Comparison of ENCODE assay signal across 31 mouse cellular contexts in the genomic region with DNA sequence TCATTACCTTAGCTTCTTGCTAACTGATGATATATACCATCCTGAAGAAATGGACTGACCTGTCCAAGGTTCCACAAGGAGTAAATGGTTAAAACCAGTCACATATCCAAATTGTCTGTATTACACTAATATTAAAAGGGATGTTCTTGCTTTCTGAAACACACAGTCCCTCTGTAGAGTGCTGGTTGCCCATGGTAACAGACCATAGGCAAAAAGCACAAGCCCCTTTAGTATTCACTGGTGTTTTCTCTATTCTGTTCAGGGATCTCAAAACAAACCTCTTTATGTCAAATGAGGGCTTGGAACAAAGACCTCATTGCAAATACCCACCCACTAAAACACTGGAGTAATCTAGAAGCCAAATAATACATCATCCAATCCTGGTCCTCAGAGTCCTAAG.
A peak's percentile ranks its signal among the peaks of the same experiment; 100 is the strongest.
DNase-seq lines count a peak whose midpoint lies in the region; ATAC-seq lines count a peak whose summit lies in the region.
"Had no signal": no experiment of that assay in that cellular context is flagged by ENCODE, and none has a peak within 500 bp of the region (broad histone marks: within the 10 kb centered on the region; RNA-seq: fewer than 3 reads in every experiment).

No protein-coding gene starts in this region.

- no peak overlapping the region for H3K4me3 ChIP-seq in embryonic facial prominence, embryonic 14.5 days (ENCODE audit: low read depth, low read length)
- H3K4me3 ChIP-seq in embryonic facial prominence, embryonic 10.5 days: no peak overlapping the region
- no peak overlapping the region for H3K4me3 ChIP-seq in hindbrain, embryonic 15.5 days
- H3K4me3 ChIP-seq in hindbrain, embryonic 10.5 days: no peak overlapping the region
- H3K4me3 ChIP-seq in midbrain, embryonic 11.5 days (ENCODE audit: low read depth, low read length): no peak overlapping the region
- H3K4me3 ChIP-seq in midbrain, embryonic 10.5 days: no peak overlapping the region
- H3K4me3 ChIP-seq in midbrain, embryonic 14.5 days (replicated peaks; ENCODE audit: low read depth, low read length): no peak overlapping the region
- H3K4me3 ChIP-seq in kidney, embryonic 15.5 days (replicated peaks): no peak overlapping the region
- H3K4me3 ChIP-seq: heart, adult 2 months; heart, embryonic 13.5 days; hindbrain, embryonic 12.5 days; intestine, embryonic 15.5 days; liver, embryonic 15.5 days; midbrain, embryonic 12.5 days; myocyte had no signal

- no peaks in the 10 kb centered on the region for H3K27me3 ChIP-seq in embryonic facial prominence, embryonic 14.5 days (replicated peaks; ENCODE audit: control insufficient read depth, insufficient read depth, low read length)
- no peaks in the 10 kb centered on the region for H3K27me3 ChIP-seq in embryonic facial prominence, embryonic 10.5 days (replicated peaks; ENCODE audit: low read depth, poor library complexity, severe bottlenecking)
- no peaks in the 10 kb centered on the region for H3K27me3 ChIP-seq in hindbrain, embryonic 15.5 days
- 0 out of 2 replicates have a peak, but pooled peaks cover 3% of the 10 kb centered on the region for H3K27me3 ChIP-seq in hindbrain, embryonic 10.5 days (ENCODE audit: insufficient read depth, poor library complexity, severe bottlenecking)
- H3K27me3 ChIP-seq in midbrain, embryonic 11.5 days (ENCODE audit: control insufficient read depth, insufficient read depth, low read length): no peaks in the 10 kb centered on the region; the same call in 1 of the 2 replicates
- H3K27me3 ChIP-seq in midbrain, embryonic 10.5 days (ENCODE audit: low read depth, poor library complexity, severe bottlenecking): peaks cover 35% of the 10 kb centered on the region
- no peaks in the 10 kb centered on the region for H3K27me3 ChIP-seq in midbrain, embryonic 14.5 days (ENCODE audit: control insufficient read depth, insufficient read depth, low read length)
- H3K27me3 ChIP-seq in kidney, embryonic 15.5 days: no peaks in the 10 kb centered on the region
- H3K27me3 ChIP-seq: CH12.LX; heart, embryonic 13.5 days; hindbrain, embryonic 12.5 days; intestine, embryonic 15.5 days; liver, embryonic 15.5 days; midbrain, embryonic 12.5 days had no signal

- no peak overlapping the region for H3K4me2 ChIP-seq in embryonic facial prominence, embryonic 14.5 days (ENCODE audit: low read depth, low read length)
- no peak overlapping the region for H3K4me2 ChIP-seq in hindbrain, embryonic 15.5 days
- H3K4me2 ChIP-seq in midbrain, embryonic 11.5 days: no peak overlapping the region
- H3K4me2 ChIP-seq in midbrain, embryonic 14.5 days (ENCODE audit: low read length): no peak overlapping the region
- H3K4me2 ChIP-seq in kidney, embryonic 15.5 days: no peak overlapping the region
- H3K4me2 ChIP-seq: heart, embryonic 13.5 days; hindbrain, embryonic 12.5 days; intestine, embryonic 15.5 days; liver, embryonic 15.5 days; lung, embryonic 14.5 days; midbrain, embryonic 12.5 days had no signal

- H3K36me3 ChIP-seq in embryonic facial prominence, embryonic 14.5 days (ENCODE audit: control insufficient read depth, insufficient read depth, low read length): no peaks in the 10 kb centered on the region
- no peaks in the 10 kb centered on the region for H3K36me3 ChIP-seq in embryonic facial prominence, embryonic 10.5 days (replicated peaks)
- no peaks in the 10 kb centered on the region for H3K36me3 ChIP-seq in hindbrain, embryonic 15.5 days
- no peaks in the 10 kb centered on the region for H3K36me3 ChIP-seq in hindbrain, embryonic 10.5 days
- no peaks in the 10 kb centered on the region for H3K36me3 ChIP-seq in midbrain, embryonic 11.5 days (ENCODE audit: control insufficient read depth, insufficient read depth, low read length)
- H3K36me3 ChIP-seq in midbrain, embryonic 10.5 days: no peaks in the 10 kb centered on the region
- H3K36me3 ChIP-seq in midbrain, embryonic 14.5 days (ENCODE audit: control insufficient read depth, insufficient read depth, low read length): no peaks in the 10 kb centered on the region
- H3K36me3 ChIP-seq in kidney, embryonic 15.5 days: no peaks in the 10 kb centered on the region
- H3K36me3 ChIP-seq: heart, embryonic 13.5 days; hindbrain, embryonic 12.5 days; intestine, embryonic 15.5 days; liver, embryonic 15.5 days; midbrain, embryonic 12.5 days had no signal

- no peak overlapping the region for H3K9ac ChIP-seq in embryonic facial prominence, embryonic 14.5 days (ENCODE audit: low read depth, low read length)
- H3K9ac ChIP-seq in hindbrain, embryonic 15.5 days: no peak overlapping the region
- H3K9ac ChIP-seq in midbrain, embryonic 11.5 days (ENCODE audit: low read length): no peak overlapping the region
- H3K9ac ChIP-seq in midbrain, embryonic 14.5 days (replicated peaks; ENCODE audit: low read length): no peak overlapping the region
- no peak overlapping the region for H3K9ac ChIP-seq in kidney, embryonic 15.5 days
- H3K9ac ChIP-seq: heart, embryonic 13.5 days; hindbrain, embryonic 12.5 days; intestine, embryonic 15.5 days; liver, embryonic 15.5 days; lung, embryonic 14.5 days; midbrain, embryonic 12.5 days had no signal

- ATAC-seq in embryonic facial prominence, embryonic 14.5 days (ENCODE audit: low read depth): peak; percentile 26; the same call in 1 of the 2 replicates
- ATAC-seq in hindbrain, embryonic 15.5 days (ENCODE audit: low FRiP score, low read depth): no peak
- 0 out of 2 replicates have a peak, but pooled peaks have one; percentile 24 for ATAC-seq in midbrain, embryonic 11.5 days (ENCODE audit: low FRiP score)
- no peak for ATAC-seq in midbrain, embryonic 14.5 days (ENCODE audit: low FRiP score, low TSS enrichment)
- ATAC-seq in kidney, embryonic 15.5 days (replicated peaks; ENCODE audit: low FRiP score): no peak
- ATAC-seq: activated CD4-positive, CD25-positive, alpha-beta regulatory T cell, adult 4 months; intestine, embryonic 15.5 days had no signal

- peak; percentile 20 for DNase-seq in embryonic facial prominence, embryonic 14.5 days (ENCODE audit: low spot score)
- DNase-seq in embryonic facial prominence, embryonic 10.5 days (ENCODE audit: low spot score): no peak
- DNase-seq in hindbrain, embryonic 10.5 days (ENCODE audit: low spot score): no peak
- DNase-seq in midbrain, embryonic 11.5 days (ENCODE audit: low spot score, missing footprints): no peak
- no peak for DNase-seq in midbrain, embryonic 10.5 days (ENCODE audit: low spot score)
- peak; percentile 46 for DNase-seq in midbrain, embryonic 14.5 days
- DNase-seq: adrenal gland, adult 2 months; adrenal gland, postnatal 36 days; cerebellum, adult 2 months; cerebellum, postnatal 14 days; heart, adult 2 months; heart, postnatal 10 days; kidney, adult 2 months; kidney, postnatal 4 days; layer of hippocampus, adult 9-11 months; lung, embryonic 14.5 days; right cerebral cortex, postnatal 4 days; thymus, adult 18-20 months; thymus, postnatal 25 days had no signal

- no peak overlapping the region for H3K27ac ChIP-seq in embryonic facial prominence, embryonic 14.5 days (replicated peaks; ENCODE audit: low read depth, low read length)
- H3K27ac ChIP-seq in embryonic facial prominence, embryonic 10.5 days (replicated peaks): no peak overlapping the region
- 0 out of 2 replicates have a peak overlapping the region, but pooled peaks have one; percentile 30 for H3K27ac ChIP-seq in hindbrain, embryonic 15.5 days (replicated peaks)
- no peak overlapping the region for H3K27ac ChIP-seq in hindbrain, embryonic 10.5 days
- H3K27ac ChIP-seq in midbrain, embryonic 11.5 days (ENCODE audit: low read depth, low read length): no peak overlapping the region
- H3K27ac ChIP-seq in midbrain, embryonic 10.5 days (replicated peaks): no peak overlapping the region
- H3K27ac ChIP-seq in midbrain, embryonic 14.5 days (replicated peaks; ENCODE audit: low read depth, low read length): no peak overlapping the region
- no peak overlapping the region for H3K27ac ChIP-seq in kidney, embryonic 15.5 days
- H3K27ac ChIP-seq: heart, adult 2 months; heart, embryonic 13.5 days; hindbrain, embryonic 12.5 days; intestine, embryonic 15.5 days; kidney, postnatal 0 days; liver, embryonic 15.5 days; midbrain, embryonic 12.5 days; stomach, postnatal 0 days had no signal

- no peaks in the 10 kb centered on the region for H3K9me3 ChIP-seq in embryonic facial prominence, embryonic 14.5 days (ENCODE audit: control insufficient read depth, low read length)
- no peaks in the 10 kb centered on the region for H3K9me3 ChIP-seq in embryonic facial prominence, embryonic 10.5 days
- no peaks in the 10 kb centered on the region for H3K9me3 ChIP-seq in hindbrain, embryonic 15.5 days
- H3K9me3 ChIP-seq in hindbrain, embryonic 10.5 days: no peaks in the 10 kb centered on the region
- H3K9me3 ChIP-seq in midbrain, embryonic 11.5 days (ENCODE audit: control insufficient read depth, low read length): no peaks in the 10 kb centered on the region
- no peaks in the 10 kb centered on the region for H3K9me3 ChIP-seq in midbrain, embryonic 10.5 days (replicated peaks)
- H3K9me3 ChIP-seq in midbrain, embryonic 14.5 days (ENCODE audit: control insufficient read depth, low read length): no peaks in the 10 kb centered on the region
- H3K9me3 ChIP-seq in kidney, embryonic 15.5 days (replicated peaks): no peaks in the 10 kb centered on the region
- H3K9me3 ChIP-seq: heart, embryonic 13.5 days; hindbrain, embryonic 12.5 days; intestine, embryonic 15.5 days; liver, embryonic 15.5 days; midbrain, embryonic 12.5 days had no signal

- no peaks in the 10 kb centered on the region for H3K4me1 ChIP-seq in embryonic facial prominence, embryonic 14.5 days (ENCODE audit: control insufficient read depth, insufficient read depth, low read length)
- H3K4me1 ChIP-seq in embryonic facial prominence, embryonic 10.5 days: peaks cover 7% of the 10 kb centered on the region
- peaks cover 11% of the 10 kb centered on the region for H3K4me1 ChIP-seq in hindbrain, embryonic 15.5 days (replicated peaks)
- H3K4me1 ChIP-seq in hindbrain, embryonic 10.5 days (replicated peaks): peaks cover 12% of the 10 kb centered on the region
- peaks cover 8% of the 10 kb centered on the region for H3K4me1 ChIP-seq in midbrain, embryonic 11.5 days (ENCODE audit: control insufficient read depth, insufficient read depth, low read length)
- peaks cover 15% of the 10 kb centered on the region for H3K4me1 ChIP-seq in midbrain, embryonic 10.5 days
- H3K4me1 ChIP-seq in midbrain, embryonic 14.5 days (ENCODE audit: control insufficient read depth, insufficient read depth, low read length): peaks cover 5% of the 10 kb centered on the region; the same call in 1 of the 2 replicates
- H3K4me1 ChIP-seq in kidney, embryonic 15.5 days: no peaks in the 10 kb centered on the region
- H3K4me1 ChIP-seq: heart, embryonic 13.5 days; intestine, embryonic 15.5 days; liver, embryonic 15.5 days had no signal

Comparison
In these comparisons a context has a peak if more than half of its experiments do, and no peak if none do; other contexts are left out.
1. ATAC-seq: peak in embryonic facial prominence, embryonic 14.5 days (single experiment) and midbrain, embryonic 11.5 days (single experiment); none in hindbrain, embryonic 15.5 days (single experiment), midbrain, embryonic 14.5 days (single experiment) and kidney, embryonic 15.5 days (single experiment).
2. DNase-seq: peak in embryonic facial prominence, embryonic 14.5 days (single experiment) and midbrain, embryonic 14.5 days (single experiment); none in embryonic facial prominence, embryonic 10.5 days (single experiment), hindbrain, embryonic 10.5 days (single experiment), midbrain, embryonic 11.5 days (single experiment) and midbrain, embryonic 10.5 days (single experiment).